Mouse (Mus musculus): ENCODE results near the gene Lrrc34. TPM values are rescaled to one million over a fixed set of nuclear protein-coding genes. Genes with fewer than 3 reads are reported as not detected.

The Lrrc34 gene
- polyA plus RNA-seq, 1 experiment, result 2.1 TPM

- no peak for TF ChIP-seq POLR2A (IDR thresholded peaks at IDR 0.05; ENCODE audit: borderline replicate concordance, control insufficient read depth, low read depth, low read length)
- H3K27ac ChIP-seq (ENCODE audit: control insufficient read depth, insufficient read depth, low read depth, low read length, poor library complexity), result no peak overlapping the region
- H3K4me1 ChIP-seq (ENCODE audit: control insufficient read depth, insufficient read depth, low read length), result no peaks in the 10 kb centered on the region
- H3K4me3 ChIP-seq (replicated peaks; ENCODE audit: control insufficient read depth, low read depth, low read length), result no peak overlapping the region
- 85% methylated on average over 7 of the region's 7 CpGs for WGBS
These were observed 50.4 kb downstream of the Lrrc34 start for GRCm38 (mm10) chr3:30597271-30597670.

- Histone ChIP-seq H3K27ac (ENCODE audit: control insufficient read depth, insufficient read depth, low read depth, low read length, poor library complexity) (peak overlapping the region; percentile 27; the same call in 1 of the 2 replicates), H3K4me1 (ENCODE audit: control insufficient read depth, insufficient read depth, low read length) (no peaks in the 10 kb centered on the region), H3K4me3 (replicated peaks; ENCODE audit: control insufficient read depth, low read depth, low read length) (peak overlapping the region; percentile 69)
- under 1% methylated on average over 62 of the region's 62 CpGs for WGBS
- no peak for TF ChIP-seq CTCF (IDR thresholded peaks at IDR 0.05; ENCODE audit: control insufficient read depth, insufficient read depth, low read length)
- TF ChIP-seq POLR2A (IDR thresholded peaks at IDR 0.05; ENCODE audit: borderline replicate concordance, control insufficient read depth, low read depth, low read length), result 0 out of 2 replicates have a peak, but pooled peaks have one; percentile 19
These were observed 52.4 kb downstream of the Lrrc34 start for GRCm38 (mm10) chr3:30595111-30595832.

GRCm38 (mm10) chr3:30593719-30594485, 53.8 kb downstream of the Lrrc34 start:
- Histone ChIP-seq H3K27ac (ENCODE audit: control insufficient read depth, insufficient read depth, low read depth, low read length, poor library complexity) (no peak overlapping the region), H3K4me3 (replicated peaks; ENCODE audit: control insufficient read depth, low read depth, low read length) (no peak overlapping the region), H3K4me1 (ENCODE audit: control insufficient read depth, insufficient read depth, low read length) (no peaks in the 10 kb centered on the region)
- WGBS, result 76% methylated on average over 4 of the region's 4 CpGs
- TF ChIP-seq CTCF (IDR thresholded peaks at IDR 0.05; ENCODE audit: control insufficient read depth, insufficient read depth, low read length), result no peak
- no peak for TF ChIP-seq POLR2A (IDR thresholded peaks at IDR 0.05; ENCODE audit: borderline replicate concordance, control insufficient read depth, low read depth, low read length)

GRCm38 (mm10) chr3:30592418-30592853, 55.2 kb downstream of the Lrrc34 start:
- no peak for TF ChIP-seq POLR2A (IDR thresholded peaks at IDR 0.05; ENCODE audit: borderline replicate concordance, control insufficient read depth, low read depth, low read length)
- no peak for TF ChIP-seq CTCF (IDR thresholded peaks at IDR 0.05; ENCODE audit: control insufficient read depth, insufficient read depth, low read length)
- Histone ChIP-seq H3K27ac (ENCODE audit: control insufficient read depth, insufficient read depth, low read depth, low read length, poor library complexity) (no peak overlapping the region), H3K4me1 (ENCODE audit: control insufficient read depth, insufficient read depth, low read length) (no peaks in the 10 kb centered on the region), H3K4me3 (replicated peaks; ENCODE audit: control insufficient read depth, low read depth, low read length) (no peak overlapping the region)
- WGBS, result 3% methylated on average over 2 of the region's 2 CpGs

- H3K4me3 ChIP-seq (replicated peaks; ENCODE audit: control insufficient read depth, low read depth, low read length), result no peak overlapping the region
- TF ChIP-seq POLR2A (IDR thresholded peaks at IDR 0.05; ENCODE audit: borderline replicate concordance, control insufficient read depth, low read depth, low read length), result no peak
- TF ChIP-seq CTCF (IDR thresholded peaks at IDR 0.05; ENCODE audit: control insufficient read depth, insufficient read depth, low read length), result no peak
- no peaks in the 10 kb centered on the region for H3K4me1 ChIP-seq (ENCODE audit: control insufficient read depth, insufficient read depth, low read length)
- H3K27ac ChIP-seq (ENCODE audit: control insufficient read depth, insufficient read depth, low read depth, low read length, poor library complexity), result no peak overlapping the region
- WGBS, result 74% methylated on average over 6 of the region's 6 CpGs
These were observed 58.8 kb downstream of the Lrrc34 start for GRCm38 (mm10) chr3:30588865-30589264.

Other genes with a start within 250 kb of the Lrrc34 start
- gene Mecom, start 99.9 kb downstream of the Lrrc34 start, polyA plus RNA-seq (2011; ENCODE audit: insufficient read depth, insufficient read length, low replicate concordance, missing spikeins), result 0.70 and 1.4 TPM in 2 replicates
- not detected in 2 replicates for gene Actrt3, start 47.9 kb downstream of the Lrrc34 start, polyA plus RNA-seq (2011; ENCODE audit: insufficient read depth, insufficient read length, low replicate concordance, missing spikeins)
- 5.0 and 9.7 TPM in 2 replicates for gene Mynn, start 45.8 kb downstream of the Lrrc34 start, polyA plus RNA-seq (2011; ENCODE audit: insufficient read depth, insufficient read length, low replicate concordance, missing spikeins)
- not detected in 2 replicates for gene Lrriq4, start 3.4 kb downstream of the Lrrc34 start, polyA plus RNA-seq (2011; ENCODE audit: insufficient read depth, insufficient read length, low replicate concordance, missing spikeins)
- 2.2 TPM in 1 of 2 replicates, not detected in the other for gene Lrrc31, start 52.0 kb upstream of the Lrrc34 start, polyA plus RNA-seq (2011; ENCODE audit: insufficient read depth, insufficient read length, low replicate concordance, missing spikeins)
- gene Samd7, start 98.4 kb upstream of the Lrrc34 start, polyA plus RNA-seq (2011; ENCODE audit: insufficient read depth, insufficient read length, low replicate concordance, missing spikeins), result not detected in 2 replicates
- gene Sec62, start 145.0 kb upstream of the Lrrc34 start, polyA plus RNA-seq (2011; ENCODE audit: insufficient read depth, insufficient read length, low replicate concordance, missing spikeins), result 60.8 and 65.8 TPM in 2 replicates
- gene Gpr160, start 208.1 kb upstream of the Lrrc34 start, polyA plus RNA-seq (2011; ENCODE audit: insufficient read depth, insufficient read length, low replicate concordance, missing spikeins), result 5.0 and 11.2 TPM in 2 replicates

Data from bone marrow, adult 2 months (tissue).